Mouse (Mus musculus) right cerebral cortex, adult 2 months (tissue): Measurements from ENCODE around the gene Tmeff1.

Experiments used
- DNase-seq, 2 experiments: peaks; one replicate each; pipeline ENCODE4 v3.0.0; 2021 to 2022; ENCODE audit warnings: low spot score in 2 of 2

Gene Tmeff1

DNA sequence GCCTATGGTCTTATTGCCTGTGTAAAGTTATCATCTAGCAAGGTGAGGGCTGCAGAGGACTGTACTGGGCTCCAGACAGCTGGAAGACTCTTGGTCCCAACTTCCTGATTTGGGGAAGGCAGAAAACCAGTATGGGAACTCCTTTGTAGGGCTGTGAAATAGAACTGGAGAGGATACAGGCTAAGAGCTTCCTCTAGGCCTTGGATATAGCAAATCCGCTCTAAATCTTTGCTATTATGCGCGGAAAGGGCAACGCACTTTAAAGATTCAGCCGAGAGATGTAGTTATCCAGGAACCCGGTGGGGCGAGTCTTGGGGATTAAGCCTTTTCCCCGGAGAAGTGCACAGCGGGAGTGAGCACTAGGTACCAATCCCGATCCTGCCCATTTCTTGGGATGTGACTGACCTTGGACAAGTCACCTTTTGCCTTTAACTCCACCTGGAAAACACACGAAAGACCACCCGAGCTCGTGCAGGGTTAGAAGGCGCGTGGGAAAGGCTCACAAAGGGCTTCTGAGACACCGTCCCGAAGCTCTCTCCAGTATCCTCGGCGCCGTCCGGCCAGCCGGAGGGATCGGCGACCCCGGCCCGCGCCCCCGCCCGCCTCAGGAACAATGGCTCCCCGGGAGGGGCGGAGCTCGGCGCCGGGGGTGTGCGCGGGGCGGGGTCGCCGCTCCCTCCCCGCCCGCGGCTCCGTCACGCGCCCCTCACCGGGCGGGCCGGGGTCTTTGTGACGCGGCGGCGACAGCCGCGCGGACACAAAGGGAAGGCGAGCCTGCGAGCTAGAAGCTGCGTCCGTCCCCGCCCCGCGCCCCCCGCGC lies at the start of gene Tmeff1:
Tmeff1 (plus strand) TSS at position 754 of the 820 bp plus-strand sequence.
- DNase-seq, result peak; percentile 30 to 39

DNA sequence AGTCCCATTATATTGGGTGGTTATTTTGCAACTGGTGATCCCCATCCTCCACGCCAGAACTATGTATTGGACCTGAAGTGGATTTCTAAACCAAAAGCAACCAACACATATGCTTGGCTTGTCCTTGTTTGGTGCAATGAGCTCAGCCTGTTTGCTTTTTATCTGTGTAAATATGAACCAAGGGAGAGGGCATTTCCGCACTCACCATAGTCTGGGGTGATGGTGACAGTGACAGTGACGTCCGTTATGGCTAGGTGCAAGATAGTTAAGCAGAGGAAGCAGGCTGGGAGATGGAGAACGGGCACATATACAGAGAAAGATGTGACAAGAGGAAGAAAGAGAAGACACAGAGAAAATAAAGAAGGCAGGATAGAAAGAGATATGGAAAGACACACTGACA lies 48.7 kb upstream of the Tmeff1 start:
- no peak for DNase-seq

DNA sequence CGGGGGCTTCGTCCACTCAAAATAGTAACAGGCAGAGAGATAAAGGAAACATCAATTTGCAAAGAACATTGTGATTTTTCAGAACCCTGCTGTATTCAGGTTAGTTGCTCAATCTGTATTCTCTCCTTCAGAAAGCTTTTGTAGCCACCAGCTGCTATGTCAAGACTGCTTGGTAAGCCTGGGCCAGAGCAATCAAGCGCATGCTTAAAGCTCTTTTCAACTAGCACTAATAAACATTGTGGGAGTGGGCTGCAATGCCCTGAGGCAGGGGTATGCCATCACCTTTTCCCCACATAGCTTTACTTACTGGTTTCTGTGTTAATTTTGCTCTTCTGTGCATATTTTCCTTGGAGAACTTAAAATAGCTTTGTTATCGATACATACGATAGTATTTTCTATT lies 48.0 kb upstream of the Tmeff1 start:
- no peak for DNase-seq

DNA sequence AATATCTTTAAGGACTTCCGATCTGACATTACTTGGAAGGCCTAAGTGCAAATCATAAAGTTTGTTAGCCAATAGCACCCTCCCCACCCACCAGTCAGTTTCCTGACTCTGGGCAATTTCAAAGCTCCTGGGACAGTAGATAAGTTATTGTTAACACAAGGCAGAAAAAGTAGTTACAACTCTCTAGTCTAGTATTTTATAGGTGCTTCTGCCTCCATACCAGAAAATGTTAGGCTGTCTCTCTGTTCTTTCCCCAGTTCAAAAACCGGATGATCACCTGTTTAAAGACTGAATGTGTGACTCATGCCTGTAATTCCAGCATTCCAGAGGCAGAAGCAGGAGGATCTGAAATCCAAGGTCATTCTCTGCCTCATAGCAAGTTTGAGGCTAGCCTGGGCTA lies 46.4 kb upstream of the Tmeff1 start:
- no peak for DNase-seq

DNA sequence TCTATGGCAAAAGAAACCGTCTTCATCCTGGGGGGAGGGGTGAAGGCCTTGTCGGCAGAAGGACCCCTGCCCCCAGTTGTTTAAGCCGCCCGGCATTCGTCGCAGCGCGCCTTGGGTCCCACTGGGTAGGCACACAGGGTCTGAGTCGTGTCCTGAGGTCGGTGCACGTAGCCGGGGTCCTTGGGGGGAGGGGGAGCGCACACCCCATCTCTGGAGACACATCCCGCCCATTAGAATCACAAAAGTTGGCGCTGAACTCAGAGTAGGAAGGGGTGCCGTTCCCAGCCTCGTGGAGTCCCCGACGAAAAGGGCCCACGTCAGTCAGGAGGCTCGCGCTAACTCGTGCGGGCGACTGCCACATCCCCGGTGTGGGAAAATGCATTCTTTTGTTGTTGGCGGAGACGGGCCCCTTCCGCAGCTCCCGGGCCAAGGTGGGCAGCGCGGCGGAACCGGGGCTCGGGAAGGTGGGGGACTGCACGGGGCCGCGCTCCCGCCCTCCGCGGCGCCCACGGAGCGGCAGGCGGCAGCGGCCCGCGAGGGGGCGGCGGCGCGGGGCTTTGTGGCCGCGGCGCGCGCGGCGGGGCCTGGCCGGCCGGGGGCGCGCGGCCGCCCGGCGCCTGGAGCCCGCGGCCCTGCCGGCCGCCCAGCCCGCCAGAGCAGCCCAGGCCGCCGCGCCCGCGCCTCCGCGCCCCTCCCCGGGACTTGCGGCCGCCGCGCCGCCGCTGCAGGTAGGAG lies 45.0 kb upstream of the Tmeff1 start, which contains the start of gene Msantd3:
Msantd3 (plus strand) TSS at position 95 of the 735 bp plus-strand sequence.
- DNase-seq, result peak; percentile 49 to 50

DNA sequence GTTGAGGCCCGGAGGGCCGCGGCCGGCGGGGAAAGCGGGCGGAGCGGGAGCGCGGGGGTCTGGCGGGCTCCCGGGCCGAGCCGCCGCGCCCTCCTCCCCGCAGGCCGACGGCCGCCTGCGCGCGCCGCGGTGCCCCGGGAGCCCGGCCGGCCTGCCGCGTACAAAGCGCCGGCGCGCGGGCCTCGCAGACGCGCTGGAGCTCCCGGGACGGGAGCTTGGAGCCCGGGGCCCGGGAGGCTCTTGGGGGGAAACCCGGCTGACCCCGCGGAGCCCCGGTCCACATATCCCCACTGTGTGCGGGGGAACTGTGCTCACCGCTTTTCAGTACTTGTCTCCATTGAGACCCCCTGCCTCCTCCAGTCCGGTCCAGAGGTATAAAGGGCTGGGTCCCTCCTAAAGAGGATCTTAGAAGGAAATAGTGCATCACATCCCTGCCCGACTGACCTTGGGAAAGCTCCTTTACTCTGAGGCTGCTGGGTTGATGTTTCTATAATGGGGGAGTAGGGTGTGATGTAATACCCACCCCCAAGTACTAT lies 44.3 kb upstream of the Tmeff1 start:
- no peak for DNase-seq

DNA sequence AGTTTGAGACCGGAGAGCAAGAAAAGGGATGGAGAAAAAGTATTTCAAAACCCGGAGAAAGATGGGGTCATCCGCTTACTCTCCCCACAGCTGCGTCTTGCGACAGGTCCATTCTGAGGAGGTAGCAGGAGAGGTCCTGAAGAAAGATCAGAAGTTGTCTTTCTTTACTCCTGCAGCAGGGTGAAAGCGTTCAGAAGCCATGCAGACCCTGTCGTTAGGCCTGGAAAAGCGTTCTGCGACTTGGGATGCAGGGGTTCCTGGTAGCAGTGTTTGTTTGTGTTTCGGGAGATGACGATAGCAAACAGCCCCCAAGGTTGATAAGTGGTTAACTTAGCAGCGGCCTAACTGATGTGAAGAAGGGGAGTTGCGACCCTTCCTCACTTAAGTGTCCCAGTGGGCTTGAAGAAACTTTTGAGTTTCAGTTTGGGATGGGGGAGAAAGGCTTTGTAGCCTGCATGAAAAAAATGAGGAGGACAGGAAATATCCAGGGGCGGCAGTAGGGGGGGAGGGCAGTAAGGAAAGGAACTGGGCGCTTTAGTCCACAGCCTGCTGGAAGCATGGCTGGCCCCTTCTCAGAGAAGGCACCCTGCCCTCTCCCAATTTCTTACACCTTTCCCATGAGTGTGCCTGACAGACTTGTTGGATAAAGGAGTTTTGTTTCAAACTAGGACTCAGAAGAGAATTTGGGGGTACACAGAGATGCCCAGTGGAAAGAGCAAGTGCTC lies 43.3 kb upstream of the Tmeff1 start:
- DNase-seq, result no peak

DNA sequence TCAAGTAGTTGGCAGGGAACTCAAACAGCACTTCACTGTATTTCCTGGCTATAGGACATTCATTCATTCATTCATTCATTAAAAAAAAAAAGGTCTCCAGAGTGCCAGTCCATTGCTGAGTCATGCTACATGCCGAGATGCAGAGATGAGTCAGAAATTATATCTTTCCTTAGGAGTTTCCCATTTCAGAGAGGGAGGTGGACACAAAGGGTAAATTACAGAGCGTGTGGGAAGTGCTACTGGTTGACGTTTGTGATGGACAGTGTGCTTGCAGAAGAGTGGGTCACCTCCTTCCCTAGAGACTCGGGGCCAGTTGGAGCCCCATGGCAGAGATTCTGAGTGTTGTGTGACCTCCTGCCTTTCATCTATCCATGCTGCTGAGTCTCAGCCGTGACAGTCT lies 42.6 kb upstream of the Tmeff1 start:
- DNase-seq, result no peak

DNA sequence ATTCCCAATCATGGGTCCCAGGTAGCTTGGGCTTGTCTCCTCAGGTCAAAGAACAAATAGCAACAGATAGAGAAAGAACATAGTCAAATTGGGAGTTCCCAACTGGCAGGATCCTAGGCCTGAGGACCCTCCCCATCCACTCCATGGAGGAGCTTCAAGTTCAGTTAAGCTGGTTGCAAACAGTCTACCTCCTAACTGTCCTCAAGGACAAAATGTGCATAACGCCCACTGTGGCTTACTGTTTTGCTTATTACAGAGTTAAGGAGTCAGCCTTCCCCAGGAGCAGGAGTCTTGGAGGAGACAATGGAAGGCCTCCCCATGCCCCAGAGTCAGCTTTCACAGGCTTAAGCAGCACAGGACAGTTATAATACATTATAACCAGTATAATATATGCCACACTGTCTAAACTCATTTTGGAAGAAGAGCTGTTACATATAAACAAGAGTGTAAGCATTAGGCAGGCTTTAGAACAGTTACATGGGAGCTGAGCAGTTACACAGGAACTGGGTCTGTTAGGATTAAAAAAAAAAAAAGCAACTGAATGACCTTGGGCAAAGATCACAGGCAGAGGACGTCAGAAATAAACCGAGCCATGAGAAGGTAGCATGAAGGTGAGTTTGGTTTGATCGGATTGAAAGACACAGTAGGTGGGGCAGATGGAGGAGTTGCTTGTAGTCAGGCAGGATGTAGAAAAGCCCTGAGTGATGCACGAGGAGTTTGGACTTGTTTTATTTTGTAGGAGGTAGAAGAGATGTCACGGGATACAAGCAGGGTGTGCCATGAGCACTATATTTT lies 41.7 kb upstream of the Tmeff1 start:
- no peak for DNase-seq

DNA sequence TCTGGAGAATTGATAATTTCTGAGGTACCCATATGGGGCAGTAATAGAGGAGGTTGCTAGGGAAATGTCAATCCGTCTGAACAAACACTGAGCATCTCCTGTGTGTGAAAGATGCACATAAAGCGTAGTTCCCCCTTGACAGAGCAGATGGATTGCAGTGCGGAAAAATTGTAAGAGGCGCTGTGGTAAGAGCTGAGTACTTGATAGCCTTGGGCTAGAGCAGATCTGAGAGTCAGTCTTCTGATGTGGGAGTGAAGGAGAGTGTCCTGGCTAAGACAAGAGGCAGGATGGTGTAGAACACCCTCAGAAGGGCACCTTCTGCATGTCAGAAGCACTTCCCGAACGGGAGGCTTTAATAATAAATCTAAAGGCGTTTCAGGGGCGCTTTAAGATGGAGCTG lies 40.8 kb upstream of the Tmeff1 start:
- no peak for DNase-seq

DNA sequence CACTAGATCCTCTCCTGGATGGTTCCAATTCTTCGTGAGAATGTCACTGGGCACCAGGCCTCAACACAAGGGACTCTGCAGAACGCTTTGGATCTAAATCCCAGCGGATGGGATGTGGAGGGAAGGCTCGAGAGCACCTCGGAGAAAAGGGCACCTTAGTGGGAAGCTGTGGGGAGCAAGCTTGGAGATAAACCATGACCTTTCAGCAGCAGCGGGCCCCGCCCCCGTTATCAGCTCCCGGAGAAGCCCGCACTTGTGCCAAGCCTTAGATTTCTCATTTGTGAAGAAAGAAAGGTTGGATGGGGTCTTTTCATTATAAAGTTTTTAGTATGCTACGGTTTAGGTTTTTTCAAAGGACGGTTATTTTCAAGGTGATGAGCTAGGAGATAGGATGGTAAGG lies 39.0 kb upstream of the Tmeff1 start:
- no peak for DNase-seq

DNA sequence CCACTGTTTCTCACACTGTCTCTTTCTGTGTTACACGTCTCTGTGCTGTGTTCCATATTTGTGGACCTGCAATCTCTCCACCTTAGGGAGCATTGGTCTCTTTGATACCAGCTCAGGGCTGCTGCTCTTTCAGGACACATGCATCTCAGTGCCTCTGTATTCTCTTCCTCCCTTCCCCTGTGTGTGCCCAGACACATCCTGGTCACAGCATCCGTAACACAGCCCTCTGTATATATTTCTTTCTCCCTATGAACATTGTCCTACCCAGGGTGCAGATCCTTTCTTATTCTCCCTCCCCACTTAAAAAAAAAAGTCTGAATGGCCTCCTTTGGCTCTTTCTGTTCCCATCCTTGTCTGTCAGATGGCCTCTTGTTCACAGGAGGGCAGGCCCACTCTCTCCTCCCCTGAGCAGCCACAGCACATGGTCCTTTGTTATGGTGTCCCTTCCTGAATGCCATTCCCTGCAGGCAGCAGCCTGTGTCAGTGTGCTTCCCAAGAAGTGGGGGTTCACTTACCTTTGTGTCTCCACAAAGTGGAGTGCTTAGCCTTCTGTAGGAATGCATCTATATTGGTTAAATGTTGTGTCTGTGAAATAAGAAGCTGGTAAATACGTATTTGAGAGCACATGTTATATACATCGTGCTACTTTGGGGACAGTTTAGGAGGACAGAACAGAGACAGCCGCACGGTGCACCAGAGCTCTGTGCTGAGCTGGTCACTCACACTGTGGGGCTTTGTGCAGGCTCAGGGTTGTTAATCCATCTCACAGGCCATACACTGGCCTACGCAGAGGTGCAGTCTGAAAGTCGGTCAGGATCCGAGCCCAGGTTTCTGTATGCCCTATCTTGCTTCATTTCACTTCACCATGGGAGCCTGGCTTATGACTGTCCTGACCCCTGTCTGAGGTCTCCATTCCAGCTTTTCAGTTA lies 38.1 kb upstream of the Tmeff1 start:
- no peak for DNase-seq

DNA sequence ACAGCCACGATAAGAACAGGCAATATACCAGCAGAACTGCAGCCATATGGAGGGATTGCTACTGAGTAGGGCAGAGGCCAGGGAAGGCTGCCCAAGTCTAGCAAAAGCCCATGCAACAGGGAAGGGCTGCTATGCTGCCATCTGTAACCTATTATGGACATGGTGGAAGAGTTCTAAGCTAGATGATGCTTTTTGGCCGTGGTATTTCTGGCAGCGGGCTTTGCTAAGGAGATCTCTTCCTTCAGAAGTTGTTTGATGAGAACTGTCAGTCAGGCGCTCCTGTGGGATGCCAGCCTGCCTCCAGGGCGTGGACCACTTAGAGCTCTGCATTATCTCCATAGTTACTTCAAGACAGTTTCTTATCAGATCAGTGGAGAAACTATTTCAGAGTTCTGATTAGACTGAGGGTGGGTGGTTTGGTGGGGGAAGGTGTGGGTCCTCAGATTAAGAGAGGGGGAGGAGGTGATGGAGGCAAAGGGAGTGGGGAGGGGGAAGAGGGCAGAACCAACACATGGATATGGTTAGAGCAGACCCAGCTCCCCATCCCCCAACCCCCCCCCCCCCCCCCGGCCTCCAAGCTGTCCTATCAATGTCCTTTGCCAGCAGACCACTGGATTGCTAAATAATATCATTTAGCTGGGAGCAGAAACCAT lies 36.5 kb upstream of the Tmeff1 start:
- DNase-seq, result no peak

DNA sequence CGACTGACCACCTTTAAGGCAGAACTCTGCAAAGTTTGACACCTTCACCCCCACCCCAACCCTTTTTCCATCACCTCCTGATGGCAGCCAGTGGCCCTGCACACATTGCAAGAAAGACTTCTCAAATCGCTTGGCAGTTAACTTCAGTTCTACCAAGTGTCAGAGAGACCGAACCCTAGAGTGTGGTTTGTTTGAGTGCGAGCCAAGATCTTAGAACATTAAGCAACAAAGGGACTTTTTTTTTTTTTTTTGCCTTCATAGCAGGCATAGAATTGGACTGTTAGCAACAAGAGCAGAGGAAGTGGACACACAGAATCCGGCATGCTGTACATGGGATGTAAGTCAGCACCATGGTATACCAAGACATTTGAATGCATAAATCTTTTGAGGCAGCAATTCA lies 35.3 kb upstream of the Tmeff1 start:
- DNase-seq, result no peak

DNA sequence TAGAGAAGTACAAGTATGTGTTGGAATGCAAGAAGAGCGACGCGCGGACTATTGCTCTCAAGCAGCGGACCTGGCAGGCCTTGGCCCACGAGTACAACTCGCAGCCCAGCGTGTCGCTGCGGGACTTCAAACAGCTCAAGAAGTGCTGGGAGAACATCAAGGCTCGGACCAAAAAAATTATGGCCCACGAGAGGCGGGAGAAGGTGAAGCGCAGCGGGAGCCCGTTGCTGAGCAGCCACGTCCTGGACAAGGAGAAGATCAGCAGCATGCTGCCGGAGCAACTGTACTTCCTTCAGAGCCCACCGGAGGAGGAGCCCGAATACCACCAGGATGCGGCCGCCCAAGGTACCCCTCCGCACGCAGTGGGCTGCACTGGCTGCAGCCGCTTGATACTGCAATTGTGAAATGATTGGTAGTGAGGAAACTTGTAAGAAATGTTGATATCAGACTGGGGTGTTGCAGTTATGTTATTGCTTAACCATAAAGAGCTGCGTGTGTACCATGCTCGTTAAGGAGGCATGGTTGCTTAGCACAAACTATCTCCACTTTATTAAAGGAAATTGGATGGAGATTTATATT lies 32.4 kb upstream of the Tmeff1 start:
- no peak for DNase-seq

DNA sequence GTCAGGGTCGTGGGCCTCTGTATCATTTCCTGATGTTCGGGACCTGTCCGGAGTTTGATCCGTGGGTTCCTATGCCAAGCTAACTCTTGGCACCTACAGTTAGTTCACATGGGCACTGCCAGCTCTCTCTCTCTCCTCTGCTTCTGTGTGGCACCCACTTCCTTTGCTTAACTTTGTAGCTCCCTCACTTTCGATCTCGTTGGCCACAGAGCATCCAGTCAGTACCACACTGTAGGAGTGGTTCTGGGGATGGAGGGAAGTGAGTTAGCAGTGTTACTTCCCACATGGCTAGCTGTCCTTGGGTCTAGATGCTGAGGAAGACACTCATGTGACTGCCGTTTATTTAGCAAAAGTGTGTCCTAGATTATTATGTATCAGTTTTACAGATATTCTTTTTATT lies 30.8 kb upstream of the Tmeff1 start:
- DNase-seq, result no peak

DNA sequence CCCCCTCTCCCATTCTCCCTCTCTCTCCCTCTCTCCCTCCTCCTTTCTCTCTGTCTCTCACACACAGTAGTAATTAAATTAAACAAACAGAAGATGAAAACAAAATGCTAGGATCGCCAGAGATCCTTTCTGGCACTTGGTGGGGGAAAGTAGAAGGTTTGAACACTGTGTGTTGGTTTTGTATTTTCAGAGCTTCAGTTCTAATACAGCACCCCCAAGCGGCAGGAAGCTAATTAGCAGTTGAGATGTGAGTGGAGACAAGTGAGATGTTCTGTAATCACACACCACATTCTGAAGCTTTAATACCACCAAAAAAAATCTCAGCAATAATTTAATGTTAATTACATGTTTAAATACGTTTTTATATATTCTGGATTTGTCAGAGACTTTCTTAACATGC lies 29.2 kb upstream of the Tmeff1 start:
- peak; percentile 56 to 67 for DNase-seq

DNA sequence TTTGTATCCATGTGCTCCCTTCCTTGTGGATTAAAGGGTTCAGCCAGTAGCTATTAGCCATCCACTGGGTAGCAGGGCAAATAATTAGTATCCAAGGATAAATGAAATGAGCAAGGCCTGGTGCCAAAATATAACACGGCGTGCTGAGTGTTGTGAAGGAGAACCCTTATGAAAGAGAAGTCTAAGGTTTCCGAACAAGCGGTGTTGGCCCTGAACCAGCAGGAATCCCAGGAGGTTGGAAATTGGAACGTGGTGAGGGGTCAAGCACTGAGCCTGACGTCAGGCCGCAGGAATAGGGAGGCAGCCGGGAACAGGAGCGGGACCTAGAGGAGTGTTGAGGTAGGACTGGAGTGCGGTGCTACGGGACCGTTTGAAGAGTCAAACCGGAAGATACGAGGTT lies 25.3 kb upstream of the Tmeff1 start:
- no peak for DNase-seq

DNA sequence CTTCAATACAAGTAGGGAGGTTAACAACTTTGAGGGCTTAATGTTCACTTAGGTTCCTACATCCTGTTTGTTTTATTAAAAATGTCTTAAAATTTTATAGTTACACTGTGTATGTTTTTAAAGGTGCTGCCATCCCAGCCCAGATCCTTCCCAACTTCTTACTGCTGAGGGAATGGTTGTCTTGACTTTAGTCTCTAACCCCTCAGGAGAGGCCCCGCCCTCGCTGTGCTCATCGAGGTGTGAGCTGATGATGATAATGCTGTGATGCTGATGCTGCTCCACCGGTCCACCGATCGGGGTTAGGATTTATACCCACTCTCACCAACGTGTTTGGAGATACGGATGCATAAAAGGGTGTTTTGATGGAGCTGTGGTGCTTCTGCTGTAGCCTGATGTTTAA lies 23.1 kb upstream of the Tmeff1 start:
- DNase-seq, result no peak
